Mouse (Mus musculus): Measurements from ENCODE around the gene Wfdc3. TPM values are rescaled to one million over a fixed set of nuclear protein-coding genes. Genes with fewer than 3 reads are reported as not detected.

The Wfdc3 gene
- polyA plus RNA-seq, 1 experiment from 2014 or later: 1.8 TPM

Other genes starting within 250 kb of the Wfdc3 start
- gene Pigt, start 248.4 kb downstream of the Wfdc3 start, polyA plus RNA-seq (2015; fragmentation: Nextera tagmentation; extraction: Ambion mirVana): 62.7 and 65.7 TPM in 2 replicates
- 53.3 and 57.4 TPM in 2 replicates for gene Wfdc2, start 183.5 kb downstream of the Wfdc3 start, polyA plus RNA-seq (2015; fragmentation: Nextera tagmentation; extraction: Ambion mirVana)
- gene Spint3, start 172.5 kb downstream of the Wfdc3 start, polyA plus RNA-seq (2015; fragmentation: Nextera tagmentation; extraction: Ambion mirVana): not detected in 2 replicates
- gene Wfdc6a, start 160.5 kb downstream of the Wfdc3 start, polyA plus RNA-seq (2015; fragmentation: Nextera tagmentation; extraction: Ambion mirVana): 0.85 and 1.7 TPM in 2 replicates
- not detected in 2 replicates for gene Eppin, start 152.3 kb downstream of the Wfdc3 start, polyA plus RNA-seq (2015; fragmentation: Nextera tagmentation; extraction: Ambion mirVana)
- not detected in 2 replicates for gene Wfdc6b, start 132.4 kb downstream of the Wfdc3 start, polyA plus RNA-seq (2015; fragmentation: Nextera tagmentation; extraction: Ambion mirVana)
- not detected in 2 replicates for gene Wfdc8, start 132.3 kb downstream of the Wfdc3 start, polyA plus RNA-seq (2015; fragmentation: Nextera tagmentation; extraction: Ambion mirVana)
- not detected in 2 replicates for gene Wfdc16, start 107.1 kb downstream of the Wfdc3 start, polyA plus RNA-seq (2015; fragmentation: Nextera tagmentation; extraction: Ambion mirVana)
- 0.56 and 0.72 TPM in 2 replicates for gene Wfdc10, start 89.9 kb downstream of the Wfdc3 start, polyA plus RNA-seq (2015; fragmentation: Nextera tagmentation; extraction: Ambion mirVana)
- gene Wfdc9, start 89.3 kb downstream of the Wfdc3 start, polyA plus RNA-seq (2015; fragmentation: Nextera tagmentation; extraction: Ambion mirVana): not detected in 2 replicates
- gene Wfdc11, start 71.8 kb downstream of the Wfdc3 start, polyA plus RNA-seq (2015; fragmentation: Nextera tagmentation; extraction: Ambion mirVana): not detected in 2 replicates
- 0.18 and 0.30 TPM in 2 replicates for gene Wfdc13, start 60.8 kb downstream of the Wfdc3 start, polyA plus RNA-seq (2015; fragmentation: Nextera tagmentation; extraction: Ambion mirVana)
- not detected in 2 replicates for gene Spint4, start 47.4 kb downstream of the Wfdc3 start, polyA plus RNA-seq (2015; fragmentation: Nextera tagmentation; extraction: Ambion mirVana)
- gene Spint5, start 30.6 kb downstream of the Wfdc3 start, polyA plus RNA-seq (2015; fragmentation: Nextera tagmentation; extraction: Ambion mirVana): not detected in 2 replicates
- gene Dnttip1, start 52 bp upstream of the Wfdc3 start, polyA plus RNA-seq (2015; fragmentation: Nextera tagmentation; extraction: Ambion mirVana): 60.4 and 62.5 TPM in 2 replicates
- 431 and 439 TPM in 2 replicates for gene Ube2c, start 24.0 kb upstream of the Wfdc3 start, polyA plus RNA-seq (2015; fragmentation: Nextera tagmentation; extraction: Ambion mirVana)
- gene Tnnc2, start 34.0 kb upstream of the Wfdc3 start, polyA plus RNA-seq (2015; fragmentation: Nextera tagmentation; extraction: Ambion mirVana): 1.7 and 6.9 TPM in 2 replicates
- 18.4 and 21.2 TPM in 2 replicates for gene Snx21, start 39.9 kb upstream of the Wfdc3 start, polyA plus RNA-seq (2015; fragmentation: Nextera tagmentation; extraction: Ambion mirVana)
- gene Acot8, start 59.0 kb upstream of the Wfdc3 start, polyA plus RNA-seq (2015; fragmentation: Nextera tagmentation; extraction: Ambion mirVana): 23.6 and 29.7 TPM in 2 replicates
- 8.1 and 9.0 TPM in 2 replicates for gene Zswim3, start 59.2 kb upstream of the Wfdc3 start, polyA plus RNA-seq (2015; fragmentation: Nextera tagmentation; extraction: Ambion mirVana)
- 13.5 TPM in 2 replicates for gene Zswim1, start 76.8 kb upstream of the Wfdc3 start, polyA plus RNA-seq (2015; fragmentation: Nextera tagmentation; extraction: Ambion mirVana)
- gene Spata25, start 82.6 kb upstream of the Wfdc3 start, polyA plus RNA-seq (2015; fragmentation: Nextera tagmentation; extraction: Ambion mirVana): not detected in 2 replicates
- gene Ctsa, start 86.9 kb upstream of the Wfdc3 start, polyA plus RNA-seq (2015; fragmentation: Nextera tagmentation; extraction: Ambion mirVana): 266 and 277 TPM in 2 replicates
- gene Neurl2, start 87.5 kb upstream of the Wfdc3 start, polyA plus RNA-seq (2015; fragmentation: Nextera tagmentation; extraction: Ambion mirVana): 6.8 and 7.4 TPM in 2 replicates
- gene Pltp, start 111.8 kb upstream of the Wfdc3 start, polyA plus RNA-seq (2015; fragmentation: Nextera tagmentation; extraction: Ambion mirVana): 28.7 and 29.5 TPM in 2 replicates
- gene Pcif1, start 133.4 kb upstream of the Wfdc3 start, polyA plus RNA-seq (2015; fragmentation: Nextera tagmentation; extraction: Ambion mirVana): 63.6 and 65.5 TPM in 2 replicates
- 10.7 and 11.3 TPM in 2 replicates for gene Zfp335, start 165.8 kb upstream of the Wfdc3 start, polyA plus RNA-seq (2015; fragmentation: Nextera tagmentation; extraction: Ambion mirVana)
- gene Mmp9, start 194.8 kb upstream of the Wfdc3 start, polyA plus RNA-seq (2015; fragmentation: Nextera tagmentation; extraction: Ambion mirVana): 4.9 and 5.2 TPM in 2 replicates
- gene Slc12a5, start 214.9 kb upstream of the Wfdc3 start, polyA plus RNA-seq (2015; fragmentation: Nextera tagmentation; extraction: Ambion mirVana): 0.80 and 0.97 TPM in 2 replicates

Measured in intestine, embryonic 15.5 days (tissue).